Mouse (Mus musculus) MEL (cell line): Measurements from ENCODE around the gene Rela. TPM values are rescaled to one million over a fixed set of nuclear protein-coding genes. Genes with fewer than 3 reads are reported as not detected.

Source experiments
- DNase-seq: peaks from one replicate; pipeline ENCODE4 v3.0.0; 2011; ENCODE audit warnings: low read depth, low spot score
- H3K27ac ChIP-seq: 2 replicates; pipeline ENCODE4 v1.5.1; 2012; ENCODE audit warnings: low read depth, mild to moderate bottlenecking, control low read depth, low read length, moderate library complexity; ENCODE audit not compliant: control insufficient read depth
- H3K27me3 ChIP-seq, 2 experiments: fragments of 150-350 bp in 1 of 2; sonication (generic) in 1 of 2; 2 replicates each; pipeline ENCODE4 v1.6.1; 2012; ENCODE audit warnings: low read length in 2 of 2, mild to moderate bottlenecking in 2 of 2, improper control_type of control experiment in 1 of 2, moderate library complexity in 1 of 2; ENCODE audit not compliant: insufficient read depth in 2 of 2, control insufficient read depth in 1 of 2
- H3K36me3 ChIP-seq, 2 experiments: 2 replicates each; pipeline ENCODE4 v1.6.1; 2012 to 2014; ENCODE audit warnings: low read length in 2 of 2, improper control_type of control experiment in 1 of 2, inconsistent platforms in 1 of 2, mild to moderate bottlenecking in 1 of 2; ENCODE audit not compliant: insufficient read depth in 2 of 2, control insufficient read depth in 1 of 2
- H3K4me1 ChIP-seq, 2 experiments: fragments of 150-350 bp in 1 of 2; sonication (generic) in 1 of 2; 2 replicates each; pipeline ENCODE4 v1.6.1; 2012; ENCODE audit warnings: low read length in 2 of 2, improper control_type of control experiment in 1 of 2, mild to moderate bottlenecking in 1 of 2; ENCODE audit not compliant: insufficient read depth in 2 of 2, control insufficient read depth in 1 of 2
- H3K4me3 ChIP-seq, 2 experiments: fragments of 150-350 bp in 1 of 2; sonication (generic) in 1 of 2; 2 replicates each; pipeline ENCODE4 v1.5.1; 2012; ENCODE audit warnings: low read depth in 2 of 2, low read length in 2 of 2, mild to moderate bottlenecking in 2 of 2, moderate library complexity in 2 of 2, control low read depth in 1 of 2, improper control_type of control experiment in 1 of 2; ENCODE audit not compliant: control insufficient read depth in 1 of 2, insufficient read depth in 1 of 2
- H3K79me2 ChIP-seq: 2 replicates; pipeline ENCODE4 v1.6.1; 2012; ENCODE audit warnings: mild to moderate bottlenecking, low read length, moderate library complexity; ENCODE audit not compliant: control insufficient read depth, poor library complexity, insufficient read depth
- H3K9ac ChIP-seq: 2 replicates; pipeline ENCODE4 v1.6.1; 2012; ENCODE audit warnings: low read depth, mild to moderate bottlenecking, control low read depth, low read length, moderate library complexity; ENCODE audit not compliant: control insufficient read depth, poor library complexity, severe bottlenecking
- H3K9me3 ChIP-seq: fragments of 150-350 bp; sonication (generic); replicated peaks from 2 replicates; pipeline ENCODE4 v1.6.1; 2012; ENCODE audit warnings: mild to moderate bottlenecking, low read length, improper control_type of control experiment, moderate library complexity; ENCODE audit not compliant: insufficient read depth
- BHLHE40 ChIP-seq: IDR thresholded peaks from 2 replicates; pipeline ENCODE4 v1.6.1; 2012; ENCODE audit warnings: low read depth, mild to moderate bottlenecking, inconsistent platforms, low read length, improper control_type of control experiment, borderline replicate concordance
- CHD1 ChIP-seq: IDR thresholded peaks from 2 replicates; pipeline ENCODE4 v1.6.1; 2012; ENCODE audit warnings: low read depth, mild to moderate bottlenecking, inconsistent platforms, low read length, improper control_type of control experiment
- CHD2 ChIP-seq: IDR thresholded peaks from 2 replicates; pipeline ENCODE4 v1.6.1; 2011; ENCODE audit warnings: low read length, improper control_type of control experiment
- CTCF ChIP-seq, 3 experiments: IDR thresholded peaks in 2 of 3; conservative IDR thresholded peaks in 1 of 3; 2 replicates each; pipeline ENCODE4 v1.5.1; 2011 to 2012; ENCODE audit warnings: low read length in 3 of 3, low read depth in 2 of 3, mild to moderate bottlenecking in 2 of 3, improper control_type of control experiment in 1 of 3, inconsistent platforms in 1 of 3, mixed read lengths in 1 of 3, moderate library complexity in 1 of 3; ENCODE audit not compliant: control insufficient read depth in 1 of 3, insufficient read depth in 1 of 3, poor library complexity in 1 of 3, severe bottlenecking in 1 of 3
- E2F4 ChIP-seq: IDR thresholded peaks from 2 replicates; pipeline ENCODE4 v1.6.1; 2011; ENCODE audit warnings: low read depth, low read length, improper control_type of control experiment, borderline replicate concordance
- ELF1 ChIP-seq: IDR thresholded peaks from 2 replicates; pipeline ENCODE4 v1.6.1; 2014; ENCODE audit warnings: low read depth, mild to moderate bottlenecking, inconsistent platforms, low read length, improper control_type of control experiment, moderate library complexity
- ETS1 ChIP-seq: IDR thresholded peaks from 2 replicates; pipeline ENCODE4 v1.6.1; 2012; ENCODE audit warnings: low read depth, mild to moderate bottlenecking, inconsistent platforms, low read length, improper control_type of control experiment, moderate library complexity
- GABPA ChIP-seq: IDR thresholded peaks from 2 replicates; pipeline ENCODE4 v1.6.1; 2012; ENCODE audit warnings: low read depth, mild to moderate bottlenecking, inconsistent platforms, low read length, improper control_type of control experiment, moderate library complexity
- GATA1 ChIP-seq: IDR thresholded peaks from 2 replicates; pipeline ENCODE4 v1.6.1; 2011; ENCODE audit warnings: low read depth, low read length, improper control_type of control experiment
- HCFC1 ChIP-seq: IDR thresholded peaks from 2 replicates; pipeline ENCODE4 v1.6.1; 2012; ENCODE audit warnings: low read depth, mild to moderate bottlenecking, inconsistent platforms, low read length, improper control_type of control experiment, moderate library complexity
- JUND ChIP-seq: IDR thresholded peaks from 2 replicates; pipeline ENCODE4 v1.6.1; 2011; ENCODE audit warnings: low read depth, mild to moderate bottlenecking, improper control_type of control experiment, low read length
- KAT2A ChIP-seq: conservative IDR thresholded peaks from 2 replicates; pipeline ENCODE4 v1.6.1; 2012; ENCODE audit warnings: low read depth, low read length, improper control_type of control experiment, inconsistent platforms
- MAFK ChIP-seq: IDR thresholded peaks from 2 replicates; pipeline ENCODE4 v1.6.1; 2011; ENCODE audit warnings: low read depth, mild to moderate bottlenecking, low read length, improper control_type of control experiment, borderline replicate concordance
- MAZ ChIP-seq: IDR thresholded peaks from 2 replicates; pipeline ENCODE4 v1.6.1; 2012; ENCODE audit warnings: low read depth, mild to moderate bottlenecking, inconsistent platforms, low read length, improper control_type of control experiment
- MXI1 ChIP-seq: IDR thresholded peaks from 2 replicates; pipeline ENCODE4 v1.6.1; 2011; ENCODE audit warnings: mild to moderate bottlenecking, low read depth, low read length, improper control_type of control experiment
- MYB ChIP-seq: IDR thresholded peaks from 2 replicates; pipeline ENCODE4 v1.6.1; 2011; ENCODE audit warnings: mild to moderate bottlenecking, low read depth, low read length, improper control_type of control experiment
- MYC ChIP-seq: IDR thresholded peaks from 2 replicates; pipeline ENCODE4 v1.6.1; 2011; ENCODE audit warnings: low read depth, mild to moderate bottlenecking, low read length, improper control_type of control experiment, moderate library complexity
- NELFE ChIP-seq: IDR thresholded peaks from 2 replicates; pipeline ENCODE4 v1.6.1; 2011; ENCODE audit warnings: low read depth, low read length, improper control_type of control experiment
- NRF1 ChIP-seq: IDR thresholded peaks from 2 replicates; pipeline ENCODE4 v1.6.1; 2014; ENCODE audit warnings: low read depth, mild to moderate bottlenecking, inconsistent platforms, low read length, improper control_type of control experiment, moderate library complexity; ENCODE audit not compliant: poor library complexity, insufficient read depth, severe bottlenecking
- POLR2A ChIP-seq, 2 experiments: IDR thresholded peaks; 2 replicates each; pipeline ENCODE4 v1.6.1; 2011 to 2012; ENCODE audit warnings: low read length in 2 of 2, mild to moderate bottlenecking in 2 of 2, control low read depth in 1 of 2, improper control_type of control experiment in 1 of 2, low read depth in 1 of 2, moderate library complexity in 1 of 2; ENCODE audit not compliant: control insufficient read depth in 1 of 2, insufficient read depth in 1 of 2, poor library complexity in 1 of 2
- POLR2AphosphoS2 ChIP-seq: IDR thresholded peaks from 2 replicates; pipeline ENCODE4 v1.6.1; 2011; ENCODE audit warnings: low read length, improper control_type of control experiment
- POLR2AphosphoS5 ChIP-seq: IDR thresholded peaks from 2 replicates; pipeline ENCODE4 v1.6.1; 2012; ENCODE audit warnings: low read depth, borderline replicate concordance, mild to moderate bottlenecking, inconsistent platforms, low read length, moderate library complexity, mixed read lengths
- RAD21 ChIP-seq: IDR thresholded peaks from 2 replicates; pipeline ENCODE4 v1.6.1; 2011; ENCODE audit warnings: mild to moderate bottlenecking, low read depth, low read length, improper control_type of control experiment
- RCOR1 ChIP-seq: IDR thresholded peaks from 2 replicates; pipeline ENCODE4 v1.6.1; 2012; ENCODE audit warnings: low read depth, mild to moderate bottlenecking, inconsistent platforms, low read length, improper control_type of control experiment
- SIN3A ChIP-seq: IDR thresholded peaks from 2 replicates; pipeline ENCODE4 v1.6.1; 2012; ENCODE audit warnings: low read length, improper control_type of control experiment, inconsistent platforms
- SMC3 ChIP-seq: IDR thresholded peaks from 2 replicates; pipeline ENCODE4 v1.6.1; 2011; ENCODE audit warnings: low read depth, low read length, improper control_type of control experiment
- TAL1 ChIP-seq: IDR thresholded peaks from 2 replicates; pipeline ENCODE4 v1.6.1; 2012; ENCODE audit warnings: mild to moderate bottlenecking, inconsistent platforms, low read length, moderate library complexity, mixed read lengths
- TBP ChIP-seq: IDR thresholded peaks from 2 replicates; pipeline ENCODE4 v1.8.0; 2011; ENCODE audit warnings: low read depth, low read length, improper control_type of control experiment
- TCF12 ChIP-seq: IDR thresholded peaks from 2 replicates; pipeline ENCODE4 v1.6.1; 2014; ENCODE audit warnings: low read depth, mild to moderate bottlenecking, inconsistent platforms, low read length, improper control_type of control experiment, moderate library complexity
- UBTF ChIP-seq: IDR thresholded peaks from 2 replicates; pipeline ENCODE4 v1.6.1; 2012; ENCODE audit warnings: low read depth, mild to moderate bottlenecking, inconsistent platforms, low read length, improper control_type of control experiment, moderate library complexity, borderline replicate concordance; ENCODE audit not compliant: insufficient read depth
- USF1 ChIP-seq: IDR thresholded peaks from 2 replicates; pipeline ENCODE4 v1.6.1; 2014; ENCODE audit warnings: low read depth, mild to moderate bottlenecking, inconsistent platforms, low read length, improper control_type of control experiment, moderate library complexity
- USF2 ChIP-seq, 2 experiments: IDR thresholded peaks; 2 replicates each; pipeline ENCODE4 v1.6.1; 2011 to 2012; ENCODE audit warnings: improper control_type of control experiment in 2 of 2, low read length in 2 of 2, borderline replicate concordance in 1 of 2, inconsistent platforms in 1 of 2, low read depth in 1 of 2, mild to moderate bottlenecking in 1 of 2; ENCODE audit not compliant: insufficient read depth in 1 of 2
- ZMIZ1 ChIP-seq: IDR thresholded peaks from 2 replicates; pipeline ENCODE4 v1.6.1; 2012; ENCODE audit warnings: low read depth, mild to moderate bottlenecking, inconsistent platforms, low read length, improper control_type of control experiment, moderate library complexity
- ZNF384 ChIP-seq: IDR thresholded peaks from 2 replicates; pipeline ENCODE4 v1.6.1; 2012; ENCODE audit warnings: low read depth, mild to moderate bottlenecking, inconsistent platforms, low read length, improper control_type of control experiment
- polyA plus RNA-seq, 2 experiments: library from polyadenylated mRNA; stranded (reverse) in 1 of 2; unstranded in 1 of 2; fragments of >175 nt in 1 of 2; fragments of >200 nt in 1 of 2; gene quantifications; 2 replicates each; pipeline versions ENCODE4 v1.2.1 to v1.2.4; 2012; ENCODE audit warnings: low replicate concordance in 2 of 2, low read depth in 1 of 2; ENCODE audit not compliant: insufficient read length in 2 of 2, insufficient read depth in 1 of 2, missing spikeins in 1 of 2
- total RNA-seq: library from RNA; depleted of rRNA; stranded (reverse); fragments of 300-350 nt; gene quantifications from 2 replicates; pipeline ENCODE4 v1.2.3, GENCODE M21; 2012

Gene Rela
- total and polyA plus RNA-seq, 3 experiments = 16.4 to 61.7 TPM; not detected in 1

- H3K9ac ChIP-seq = peak overlapping the region; percentile 91
- TF ChIP-seq MAZ = peak; percentile 93; the same call in 1 of the 2 replicates
- no peak for TF ChIP-seq KAT2A
- TF ChIP-seq POLR2A (IDR thresholded peaks at IDR 0.05; ENCODE audit: control insufficient read depth in 1 of 2, insufficient read depth in 1 of 2, low read depth in 1 of 2, low read length in 2 of 2, poor library complexity in 1 of 2) = peak in 1 of 2 experiments; percentile 80; a peak in 2 of 4 replicates
- no peak for TF ChIP-seq CHD2
- TF ChIP-seq E2F4 = no peak
- no peak for TF ChIP-seq CTCF (IDR thresholded peaks at IDR 0.05 in 2 of 3, conservative IDR thresholded peaks at IDR 0.05 in 1 of 3; ENCODE audit: control insufficient read depth in 1 of 3, insufficient read depth in 1 of 3, low read depth in 2 of 3, low read length in 3 of 3, poor library complexity in 1 of 3, severe bottlenecking in 1 of 3)
- peak; percentile 85 for TF ChIP-seq BHLHE40
- peak; percentile 43; the same call in 1 of the 2 replicates for TF ChIP-seq NRF1
- TF ChIP-seq JUND = no peak
- 0 out of 2 replicates have a peak, but pooled peaks have one; percentile 33 for TF ChIP-seq ZNF384
- no peak for TF ChIP-seq MAFK
- no peak for TF ChIP-seq MYC
- TF ChIP-seq GATA1 = no peak
- TF ChIP-seq USF1 = 0 out of 2 replicates have a peak, but pooled peaks have one; percentile 43
- no peak for TF ChIP-seq SMC3
- TF ChIP-seq SIN3A = peak; percentile 75
- TF ChIP-seq USF2 (IDR thresholded peaks at IDR 0.05; ENCODE audit: borderline replicate concordance in 1 of 2, insufficient read depth in 1 of 2, low read depth in 1 of 2, low read length in 2 of 2) = no peak
- TF ChIP-seq UBTF = 0 out of 2 replicates have a peak, but pooled peaks have one; percentile 30
- no peak for TF ChIP-seq POLR2AphosphoS2
- TF ChIP-seq ETS1 = peak; percentile 84
- TF ChIP-seq MYB = no peak
- TF ChIP-seq MXI1 = peak; percentile 67
- TF ChIP-seq TAL1 = no peak
- TF ChIP-seq RCOR1 = no peak
- peak; percentile 54; the same call in 1 of the 2 replicates for TF ChIP-seq ZMIZ1
- peak; percentile 45; the same call in 1 of the 2 replicates for TF ChIP-seq TBP
- no peak for TF ChIP-seq RAD21
- TF ChIP-seq POLR2AphosphoS5 = no peak
- TF ChIP-seq CHD1 = no peak
- TF ChIP-seq HCFC1 = peak; percentile 85
- no peak for TF ChIP-seq GABPA
- TF ChIP-seq NELFE = peak; percentile 65
- peak; percentile 79 for TF ChIP-seq ELF1
- TF ChIP-seq TCF12 = peak; percentile 47
These were observed 52.5 kb downstream of the Rela start for GRCm38 (mm10) chr19:5689565-5690342.

More at GRCm38 (mm10) chr19:5689565-5690342, 52.5 kb downstream of the Rela start:
- peaks cover 0 to 9% of the 10 kb centered on the region in 2 experiments; a peak in 2 of 4 replicates for H3K36me3 ChIP-seq
- H3K27ac ChIP-seq = peak overlapping the region; percentile 94
- no peaks in the 10 kb centered on the region for H3K27me3 ChIP-seq
- H3K4me3 ChIP-seq = peak overlapping the region; percentile 89 to 99
- peaks cover 2 to 24% of the 10 kb centered on the region in 2 experiments; a peak in 3 of 4 replicates for H3K4me1 ChIP-seq
- DNase-seq = peak; percentile 94
- peaks cover 44% of the 10 kb centered on the region for H3K79me2 ChIP-seq
- H3K9me3 ChIP-seq = no peaks in the 10 kb centered on the region
